Mouse (Mus musculus) spleen, embryonic (tissue): ENCODE results near the gene Ctu1.
"Not testable (repeated sequence)": the region's sequence is repeated elsewhere in the genome, so short reads cannot be mapped to it uniquely, and the experiment has no call there.

ENCODE experiments used
- CTCF ChIA-PET: fragments of 350-600 bp; sonication (Branson Sonifier 250); formaldehyde crosslinking; loops from one replicate; lab custom pipeline; 2022; lab: Charles Lee

Gene Ctu1

GRCm38 (mm10) chr7:43671809-43672580 is at the start of gene Ctu1:
Gene Ctu1 (plus strand): TSS chr7:43672016.
- CTCF ChIA-PET: no interaction called here

- CTCF ChIA-PET: no interaction called here
These were observed 48.9 kb upstream of the Ctu1 start for GRCm38 (mm10) chr7:43622927-43623326.

- CTCF ChIA-PET: no interaction called here
These were observed 48.0 kb upstream of the Ctu1 start for GRCm38 (mm10) chr7:43623819-43624218.

- CTCF ChIA-PET: no interaction called here
These were observed 46.8 kb upstream of the Ctu1 start for GRCm38 (mm10) chr7:43625065-43625464.

- CTCF ChIA-PET: no interaction called here
These were observed 45.9 kb upstream of the Ctu1 start for GRCm38 (mm10) chr7:43625794-43626422.

GRCm38 (mm10) chr7:43633940-43634339 is 37.9 kb upstream of the Ctu1 start:
- CTCF ChIA-PET: no interaction called here

- CTCF ChIA-PET: no interaction called here
These were observed 37.3 kb upstream of the Ctu1 start, which contains the start of gene Ceacam18 for GRCm38 (mm10) chr7:43634500-43634899. Gene Ceacam18 (plus strand): TSS chr7:43634707.

- CTCF ChIA-PET: no interaction called here
These were observed 35.6 kb upstream of the Ctu1 start for GRCm38 (mm10) chr7:43636194-43636593.

GRCm38 (mm10) chr7:43637118-43637517 is 34.7 kb upstream of the Ctu1 start:
- CTCF ChIA-PET: no interaction called here

GRCm38 (mm10) chr7:43642587-43642986 is 29.2 kb upstream of the Ctu1 start:
- CTCF ChIA-PET: interaction anchor here (0.6 kb wide), 1 partner anchor 204 kb away, joined by 3 read pairs; no protein-coding TSS in a partner anchor

- CTCF ChIA-PET: no interaction called here
These were observed 28.7 kb upstream of the Ctu1 start for GRCm38 (mm10) chr7:43643046-43643652.

- CTCF ChIA-PET: no interaction called here
These were observed 19.1 kb upstream of the Ctu1 start for GRCm38 (mm10) chr7:43652683-43653082.

GRCm38 (mm10) chr7:43654519-43654918 is 17.3 kb upstream of the Ctu1 start:
- CTCF ChIA-PET: interaction anchor here (0.7 kb wide), 1 partner anchor 43 kb away, joined by 3 read pairs; no protein-coding TSS in a partner anchor

GRCm38 (mm10) chr7:43656232-43656631 is 15.6 kb upstream of the Ctu1 start:
- CTCF ChIA-PET: no interaction called here

GRCm38 (mm10) chr7:43660002-43660401 is 11.8 kb upstream of the Ctu1 start, which contains the start of gene Siglece:
Gene Siglece (minus strand): TSS chr7:43660161.
- CTCF ChIA-PET: no interaction called here

- CTCF ChIA-PET: interaction anchor here (0.6 kb wide), 1 partner anchor 257 kb away, joined by 3 read pairs; no protein-coding TSS in a partner anchor
These were observed 9.0 kb upstream of the Ctu1 start for GRCm38 (mm10) chr7:43662804-43663203.

- CTCF ChIA-PET: not testable (repeated sequence)
These were observed 4.6 kb upstream of the Ctu1 start for GRCm38 (mm10) chr7:43667221-43667620.

GRCm38 (mm10) chr7:43668582-43668981 is 3.2 kb upstream of the Ctu1 start:
- CTCF ChIA-PET: no interaction called here

- CTCF ChIA-PET: interaction anchor here (0.7 kb wide), 1 partner anchor 91 kb away, joined by 5 read pairs; no protein-coding TSS in a partner anchor
These were observed 580 bp upstream of the Ctu1 start for GRCm38 (mm10) chr7:43671064-43671808.

- CTCF ChIA-PET: no interaction called here
These were observed 905 bp downstream of the Ctu1 start for GRCm38 (mm10) chr7:43672581-43673260.

- CTCF ChIA-PET: no interaction called here
These were observed 3.3 kb downstream of the Ctu1 start for GRCm38 (mm10) chr7:43675091-43675490.
